Mouse (Mus musculus) limb, embryonic 12.5 days (tissue): ENCODE data around the gene Sox5. TPM values are rescaled to one million over a fixed set of nuclear protein-coding genes. Genes with fewer than 3 reads are reported as not detected.

Experiments used
- ATAC-seq: fragments of 200-750 bp; cut with Nextera tagmentation; 2 replicates; pipeline ENCODE4 v1.8.0; 2017; ENCODE audit warnings: low read depth, moderate TSS enrichment; ENCODE audit not compliant: insufficient number of reproducible peaks, insufficient read depth, low FRiP score, low TSS enrichment
- H3K27ac ChIP-seq: fragments of 300-500 bp; sonication (generic); 2 replicates; pipeline ENCODE4 v1.5.1; 2016; ENCODE audit warnings: mild to moderate bottlenecking, moderate library complexity
- H3K27me3 ChIP-seq: fragments of 300-500 bp; sonication (generic); 2 replicates; pipeline ENCODE4 v1.6.1; 2016; ENCODE audit warnings: mild to moderate bottlenecking, moderate library complexity
- H3K36me3 ChIP-seq: fragments of 300-500 bp; sonication (generic); 2 replicates; pipeline ENCODE4 v1.6.1; 2016; ENCODE audit warnings: mild to moderate bottlenecking, moderate library complexity
- H3K4me1 ChIP-seq: fragments of 300-500 bp; sonication (generic); replicated peaks from 2 replicates; pipeline ENCODE4 v1.6.1; 2016
- H3K4me2 ChIP-seq: fragments of 300-500 bp; sonication (generic); 2 replicates; pipeline ENCODE4 v1.6.1; 2016; ENCODE audit warnings: mild to moderate bottlenecking, moderate library complexity
- H3K4me3 ChIP-seq: fragments of 300-500 bp; sonication (generic); replicated peaks from 2 replicates; pipeline ENCODE4 v1.5.1; 2016; ENCODE audit warnings: mild to moderate bottlenecking
- H3K9ac ChIP-seq: fragments of 300-500 bp; sonication (generic); replicated peaks from 2 replicates; pipeline ENCODE4 v1.6.1; 2016; ENCODE audit warnings: mild to moderate bottlenecking, moderate library complexity
- H3K9me3 ChIP-seq: fragments of 300-500 bp; sonication (generic); 2 replicates; pipeline ENCODE4 v1.6.1; 2016; ENCODE audit warnings: mild to moderate bottlenecking, moderate library complexity
- WGBS: fragments of 180-500 bp; shearing (Covaris S2); methylation state at CpG from one replicate; pipeline ENCODE4 v1.1.7; 2016; 5-methylcytosine and 5-hydroxymethylcytosine counted together
- polyA plus RNA-seq: library from polyadenylated mRNA; unstranded; fragments of >200 nt; fragmentation: Nextera tagmentation; extraction: Ambion mirVana; gene quantifications from 2 replicates; pipeline ENCODE4 v1.2.1, GENCODE M21; 2016

The Sox5 gene
- polyA plus RNA-seq, 1 experiment from 2014 or later, result 96.1 TPM

GRCm38 (mm10) chr6:144561718-144562117 is 220.1 kb downstream of the Sox5 start:
- Histone ChIP-seq H3K36me3 (no peaks in the 10 kb centered on the region), H3K27ac (no peak overlapping the region), H3K4me3 (no peak overlapping the region), H3K9me3 (peaks cover 13% of the 10 kb centered on the region; the same call in 1 of the 2 replicates), H3K4me2 (no peak overlapping the region), H3K9ac (no peak overlapping the region), H3K27me3 (no peaks in the 10 kb centered on the region), H3K4me1 (0 out of 2 replicates have a peak, but pooled peaks cover 6% of the 10 kb centered on the region)
- ATAC-seq, result no peak
- WGBS, result 77% methylated on average over 5 of the region's 5 CpGs

- Histone ChIP-seq H3K4me1 (0 out of 2 replicates have a peak, but pooled peaks cover 6% of the 10 kb centered on the region), H3K4me2 (no peak overlapping the region), H3K4me3 (no peak overlapping the region), H3K36me3 (no peaks in the 10 kb centered on the region), H3K9me3 (peaks cover 13% of the 10 kb centered on the region; the same call in 1 of the 2 replicates), H3K27me3 (no peaks in the 10 kb centered on the region), H3K27ac (no peak overlapping the region), H3K9ac (no peak overlapping the region)
- ATAC-seq, result no peak
- WGBS, result 90% methylated on average over 3 of the region's 3 CpGs
Measured at GRCm38 (mm10) chr6:144560211-144560610, 221.6 kb downstream of the Sox5 start.

GRCm38 (mm10) chr6:144553476-144553875 is 228.3 kb downstream of the Sox5 start:
- Histone ChIP-seq H3K4me1 (0 out of 2 replicates have a peak, but pooled peaks cover 6% of the 10 kb centered on the region), H3K9me3 (no peaks in the 10 kb centered on the region), H3K36me3 (no peaks in the 10 kb centered on the region), H3K27me3 (no peaks in the 10 kb centered on the region), H3K4me2 (no peak overlapping the region), H3K9ac (no peak overlapping the region), H3K27ac (no peak overlapping the region), H3K4me3 (no peak overlapping the region)
- ATAC-seq, result no peak
- 78% methylated on average over 6 of the region's 6 CpGs for whole genome bisulfite sequencing

DNA sequence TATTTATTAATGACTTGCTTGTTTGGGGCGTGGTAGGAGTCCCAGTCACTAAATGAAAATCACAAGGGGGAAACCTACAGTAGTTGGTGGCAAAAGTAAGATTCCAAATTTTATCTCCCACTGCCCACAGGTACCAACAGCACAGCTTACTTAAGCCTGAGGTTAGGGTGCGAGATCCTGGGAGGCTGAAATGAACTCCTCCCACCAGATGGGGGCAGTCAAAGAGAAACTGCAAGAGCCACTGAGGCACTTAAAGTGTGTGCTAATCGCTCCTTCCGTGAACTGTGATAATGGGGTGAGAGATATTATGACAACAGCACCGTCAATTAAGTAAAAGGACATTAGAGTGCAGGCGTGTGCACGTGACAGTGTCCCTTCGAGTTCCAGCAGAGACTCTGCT is 232.8 kb downstream of the Sox5 start:
- WGBS, result 90% methylated on average over 8 of the region's 8 CpGs
- Histone ChIP-seq H3K4me1 (no peaks in the 10 kb centered on the region), H3K27ac (no peak overlapping the region), H3K4me2 (no peak overlapping the region), H3K36me3 (no peaks in the 10 kb centered on the region), H3K9ac (no peak overlapping the region), H3K9me3 (no peaks in the 10 kb centered on the region), H3K4me3 (no peak overlapping the region), H3K27me3 (no peaks in the 10 kb centered on the region)
- ATAC-seq, result no peak

DNA sequence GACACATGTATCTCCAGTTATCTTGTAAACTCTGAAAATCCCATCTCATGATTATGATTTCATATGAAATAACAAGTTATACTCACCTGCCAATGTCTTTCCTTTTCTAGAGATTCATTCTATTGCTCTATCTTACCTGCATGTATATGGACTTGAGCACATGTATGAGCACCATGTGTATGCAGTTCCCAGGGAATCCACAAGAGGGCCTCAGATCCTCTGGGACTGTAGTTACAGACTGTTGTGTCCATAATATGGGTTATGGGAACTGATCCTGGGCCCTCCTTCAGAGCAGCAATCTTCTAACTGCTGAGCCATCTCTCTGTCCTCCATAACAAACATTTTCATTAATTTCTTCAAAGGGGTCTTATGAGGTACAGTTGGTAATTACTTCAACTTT is 234.6 kb downstream of the Sox5 start:
- Histone ChIP-seq H3K9ac (no peak overlapping the region), H3K27me3 (no peaks in the 10 kb centered on the region), H3K4me1 (no peaks in the 10 kb centered on the region), H3K9me3 (no peaks in the 10 kb centered on the region), H3K36me3 (no peaks in the 10 kb centered on the region), H3K27ac (no peak overlapping the region), H3K4me3 (no peak overlapping the region), H3K4me2 (no peak overlapping the region)
- ATAC-seq, result no peak

DNA sequence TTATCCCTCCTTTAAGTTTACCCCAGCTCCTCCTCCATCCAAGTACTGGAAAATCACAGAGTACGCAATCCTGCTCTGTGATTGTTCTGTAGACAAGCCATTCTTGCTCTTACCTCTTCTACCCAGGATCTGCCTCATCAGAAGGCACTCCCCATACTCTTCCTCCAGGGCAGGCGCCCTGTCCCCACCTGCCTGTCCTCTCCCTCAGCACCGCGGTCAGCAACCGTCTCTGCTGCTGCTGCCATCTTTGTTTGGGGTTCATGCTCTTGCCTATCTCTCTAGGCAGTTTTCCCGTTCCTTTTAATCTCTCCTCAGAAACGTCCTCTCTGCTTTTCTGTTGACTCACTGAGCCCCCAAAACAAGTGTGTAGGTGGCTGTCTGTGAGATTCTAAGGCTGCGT is 236.2 kb downstream of the Sox5 start:
- H3K4me1 ChIP-seq, result no peaks in the 10 kb centered on the region
- H3K4me3 ChIP-seq, result no peak overlapping the region
- H3K27ac ChIP-seq, result no peak overlapping the region
- WGBS, result 90% methylated on average over 8 of the region's 8 CpGs
- H3K4me2 ChIP-seq, result no peak overlapping the region
- H3K9ac ChIP-seq, result no peak overlapping the region
- no peaks in the 10 kb centered on the region for H3K27me3 ChIP-seq
- no peaks in the 10 kb centered on the region for H3K9me3 ChIP-seq
- no peaks in the 10 kb centered on the region for H3K36me3 ChIP-seq
- no peak for ATAC-seq

- ATAC-seq, result no peak
- no peak overlapping the region for H3K9ac ChIP-seq
- no peaks in the 10 kb centered on the region for H3K4me1 ChIP-seq
- no peaks in the 10 kb centered on the region for H3K9me3 ChIP-seq
- no peak overlapping the region for H3K27ac ChIP-seq
- no peaks in the 10 kb centered on the region for H3K27me3 ChIP-seq
- H3K4me2 ChIP-seq, result no peak overlapping the region
- no peak overlapping the region for H3K4me3 ChIP-seq
- 88% methylated on average over 9 of the region's 9 CpGs for WGBS
- H3K36me3 ChIP-seq, result no peaks in the 10 kb centered on the region
Measured at GRCm38 (mm10) chr6:144541316-144541715, 240.5 kb downstream of the Sox5 start.

- 83% methylated on average over 18 of the region's 18 CpGs for WGBS
- Histone ChIP-seq H3K4me1 (no peaks in the 10 kb centered on the region), H3K36me3 (no peaks in the 10 kb centered on the region), H3K9me3 (no peaks in the 10 kb centered on the region), H3K9ac (no peak overlapping the region), H3K4me2 (no peak overlapping the region), H3K27ac (no peak overlapping the region), H3K27me3 (no peaks in the 10 kb centered on the region), H3K4me3 (no peak overlapping the region)
- no peak for ATAC-seq
Measured at GRCm38 (mm10) chr6:144539439-144540192, 242.2 kb downstream of the Sox5 start.

GRCm38 (mm10) chr6:144523479-144523878 is 258.3 kb downstream of the Sox5 start:
- Histone ChIP-seq H3K36me3 (no peaks in the 10 kb centered on the region), H3K4me2 (no peak overlapping the region), H3K4me3 (no peak overlapping the region), H3K9me3 (no peaks in the 10 kb centered on the region), H3K27ac (no peak overlapping the region), H3K9ac (no peak overlapping the region), H3K27me3 (no peaks in the 10 kb centered on the region), H3K4me1 (no peaks in the 10 kb centered on the region)
- ATAC-seq, result no peak
- 71% methylated on average over 11 of the region's 11 CpGs for WGBS

DNA sequence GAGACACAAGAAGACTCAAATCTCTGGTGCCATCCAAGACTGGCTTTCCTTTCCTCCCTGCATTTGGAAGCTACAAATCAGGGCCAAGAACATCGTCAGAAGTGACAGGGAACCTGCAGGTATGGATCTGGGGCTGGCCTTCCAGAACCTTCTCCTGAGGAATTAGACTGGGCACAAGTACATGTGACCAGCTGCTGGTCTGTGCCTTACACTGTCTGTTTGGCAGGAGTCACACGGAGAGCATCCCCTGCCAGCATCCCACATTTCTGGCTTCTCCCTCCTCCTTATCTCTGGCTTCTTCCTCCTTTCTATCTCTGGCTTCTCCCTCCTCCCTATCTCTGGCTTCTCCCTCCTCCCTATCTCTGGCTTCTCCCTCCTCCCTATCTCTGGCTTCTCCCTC is 263.0 kb downstream of the Sox5 start:
- no peak overlapping the region for H3K4me3 ChIP-seq
- H3K27me3 ChIP-seq, result no peaks in the 10 kb centered on the region
- H3K27ac ChIP-seq, result no peak overlapping the region
- H3K9ac ChIP-seq, result no peak overlapping the region
- H3K4me1 ChIP-seq, result peaks cover 4% of the 10 kb centered on the region
- no peak for ATAC-seq
- 86% methylated on average over 2 of the region's 2 CpGs for WGBS
- no peaks in the 10 kb centered on the region for H3K36me3 ChIP-seq
- no peak overlapping the region for H3K4me2 ChIP-seq
- no peaks in the 10 kb centered on the region for H3K9me3 ChIP-seq

DNA sequence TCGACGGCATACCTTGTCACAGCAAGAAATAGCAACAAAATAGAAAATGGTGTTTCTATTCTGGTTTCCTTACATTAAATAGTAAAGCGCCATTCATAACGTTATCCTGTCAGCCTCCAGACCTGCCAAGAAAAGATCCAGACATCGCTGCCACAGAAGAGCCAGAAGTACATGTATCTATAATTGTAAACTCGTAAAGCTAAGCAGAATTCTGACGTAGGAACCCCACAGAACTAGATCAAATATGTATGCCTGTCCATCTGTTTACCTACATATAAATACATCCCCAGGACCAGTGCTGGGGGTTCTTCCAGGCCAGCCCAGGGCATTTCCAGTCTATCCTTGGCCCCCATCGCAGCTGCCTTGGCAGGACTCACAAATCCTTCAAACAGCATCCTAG is 265.9 kb downstream of the Sox5 start:
- Histone ChIP-seq H3K27ac (no peak overlapping the region), H3K36me3 (no peaks in the 10 kb centered on the region), H3K4me1 (peaks cover 8% of the 10 kb centered on the region), H3K27me3 (no peaks in the 10 kb centered on the region), H3K9ac (no peak overlapping the region), H3K9me3 (no peaks in the 10 kb centered on the region), H3K4me3 (no peak overlapping the region), H3K4me2 (no peak overlapping the region)
- no peak for ATAC-seq
- WGBS, result 86% methylated on average over 8 of the region's 8 CpGs

DNA sequence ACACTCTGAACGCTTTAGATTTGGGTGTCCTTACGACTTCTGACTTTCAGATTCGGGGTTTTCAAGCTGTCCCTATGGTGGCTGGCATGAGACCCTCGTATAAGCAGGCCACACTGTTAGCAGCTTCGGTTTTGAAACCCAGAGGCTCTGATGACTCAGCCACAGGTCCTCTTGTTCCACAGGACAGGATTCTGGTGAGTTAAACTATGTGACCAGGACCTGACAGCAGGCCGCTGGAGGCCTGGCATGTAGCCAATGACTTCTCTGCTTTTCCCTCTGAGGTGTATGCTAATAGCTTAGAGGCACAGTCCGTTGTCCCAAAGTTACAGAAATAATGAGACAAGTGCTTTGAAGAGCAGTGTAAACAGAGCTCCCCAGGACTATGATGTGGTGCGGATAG is 268.0 kb downstream of the Sox5 start:
- WGBS, result 75% methylated on average over 8 of the region's 8 CpGs
- no peak for ATAC-seq
- Histone ChIP-seq H3K9ac (no peak overlapping the region), H3K27ac (no peak overlapping the region), H3K9me3 (no peaks in the 10 kb centered on the region), H3K4me3 (no peak overlapping the region), H3K36me3 (no peaks in the 10 kb centered on the region), H3K4me1 (peaks cover 8% of the 10 kb centered on the region), H3K27me3 (no peaks in the 10 kb centered on the region), H3K4me2 (no peak overlapping the region)
